Mouse (Mus musculus) ovary, adult 18-20 months (tissue): ENCODE measurements around the gene Adssl1.

Experiments used
- DNase-seq: peaks from one replicate; pipeline ENCODE4 v3.0.0; 2022; ENCODE audit warnings: low spot score, mixed read lengths

Adssl1 gene

GRCm38 (mm10) chr12:112654076-112654475, 34.2 kb downstream of the Adssl1 start:
- no peak for DNase-seq

- DNase-seq = no peak
Measured at GRCm38 (mm10) chr12:112658619-112659018, 38.8 kb downstream of the Adssl1 start.

GRCm38 (mm10) chr12:112659109-112659508, 39.3 kb downstream of the Adssl1 start:
- DNase-seq = no peak

GRCm38 (mm10) chr12:112660576-112661326, 40.9 kb downstream of the Adssl1 start:
- DNase-seq = no peak

DNA sequence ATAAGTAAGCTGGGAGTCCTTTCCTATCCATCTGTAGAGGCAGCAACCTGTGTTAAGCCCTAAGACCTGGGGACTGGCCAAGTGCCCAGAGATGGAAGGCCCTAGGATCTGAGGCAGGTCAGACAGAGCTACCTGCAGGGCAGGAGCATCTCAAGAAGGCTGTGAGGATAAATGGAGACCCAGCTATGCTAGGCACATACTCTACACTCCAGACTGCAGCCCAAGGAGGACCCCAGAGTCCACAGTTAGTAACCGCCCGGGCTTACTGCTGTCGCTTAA, 41.4 kb downstream of the Adssl1 start:
- DNase-seq = no peak

DNA sequence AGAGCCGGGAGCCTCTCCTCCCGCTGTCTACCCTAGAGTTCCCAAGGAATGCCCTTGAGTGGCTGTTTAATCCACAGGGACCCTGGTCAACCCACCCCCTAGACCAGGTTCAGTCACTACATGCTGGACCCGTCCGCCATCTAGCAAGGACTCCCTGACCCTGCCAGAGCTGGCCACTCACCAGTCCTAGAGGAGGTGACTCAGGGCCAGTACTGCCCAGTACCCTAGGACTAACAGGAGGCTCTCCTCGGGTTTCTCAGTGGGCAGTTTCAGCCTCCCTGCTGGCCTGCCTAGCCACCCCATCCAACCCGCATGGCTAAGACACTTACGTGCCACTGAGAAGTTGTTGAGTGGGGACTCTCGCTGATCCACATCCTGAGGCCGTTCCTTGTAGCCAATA, 42.0 kb downstream of the Adssl1 start:
- DNase-seq = no peak

DNA sequence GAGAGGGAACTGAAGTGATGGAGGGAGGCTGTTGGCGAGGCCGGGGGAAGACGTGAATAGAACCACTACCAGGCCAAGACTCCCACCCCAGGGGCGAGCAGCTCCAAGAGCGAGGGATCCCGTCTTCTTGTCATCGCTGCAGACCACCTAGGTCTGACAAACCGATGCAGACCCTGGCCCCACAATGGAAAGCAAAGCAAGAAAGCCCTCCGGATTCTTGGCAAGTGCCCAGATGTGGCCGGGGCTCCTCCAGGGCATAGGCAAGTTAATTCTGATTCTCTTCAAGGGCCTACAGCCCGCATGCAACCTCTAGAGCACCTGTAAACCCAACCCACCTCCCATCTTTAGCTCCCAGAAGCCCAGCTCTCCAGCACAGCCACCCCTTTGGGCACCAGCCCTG, 43.5 kb downstream of the Adssl1 start:
- no peak for DNase-seq

DNA sequence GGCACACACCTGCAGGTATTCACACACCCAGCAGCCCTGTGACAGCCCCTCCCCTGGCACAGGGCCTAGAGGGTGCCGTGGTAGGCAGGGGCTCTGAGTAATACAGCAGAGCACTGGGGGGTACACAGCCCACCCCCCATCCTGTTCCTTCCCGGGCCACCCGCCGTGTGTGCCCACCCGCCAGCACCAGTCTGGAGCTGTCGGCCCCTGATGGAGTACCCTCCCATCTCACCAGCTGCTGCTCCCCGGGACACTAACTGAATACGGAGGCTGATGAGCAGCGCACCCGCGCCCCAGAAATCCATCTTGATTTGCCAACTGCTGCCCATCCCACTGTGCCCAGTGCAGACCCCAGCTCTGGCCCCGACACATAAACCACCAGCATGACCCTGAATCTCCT, 43.9 kb downstream of the Adssl1 start:
- no peak for DNase-seq

GRCm38 (mm10) chr12:112664124-112664523, 44.3 kb downstream of the Adssl1 start:
- DNase-seq = no peak

DNA sequence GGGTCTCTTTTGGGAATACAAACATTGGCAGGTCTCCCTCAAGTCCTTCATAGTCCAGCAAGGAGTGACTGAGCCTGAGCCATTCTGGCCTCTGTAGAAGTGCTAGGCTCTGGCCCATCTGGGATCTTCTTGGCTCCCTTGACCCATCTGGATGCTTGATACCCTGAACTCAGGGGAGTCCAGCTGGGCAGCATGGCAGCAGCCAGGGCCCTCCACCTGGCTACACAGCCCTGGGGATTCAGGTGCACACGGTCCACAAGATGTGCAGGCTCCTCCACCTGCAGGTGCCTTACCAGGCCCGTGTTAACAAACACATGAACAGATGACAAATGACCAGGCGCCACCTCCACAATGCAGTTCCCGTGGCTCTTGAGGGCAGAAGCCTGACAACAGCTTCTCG, 44.8 kb downstream of the Adssl1 start:
- DNase-seq = no peak

- no peak for DNase-seq
Measured at GRCm38 (mm10) chr12:112665445-112665844, 45.6 kb downstream of the Adssl1 start.

DNA sequence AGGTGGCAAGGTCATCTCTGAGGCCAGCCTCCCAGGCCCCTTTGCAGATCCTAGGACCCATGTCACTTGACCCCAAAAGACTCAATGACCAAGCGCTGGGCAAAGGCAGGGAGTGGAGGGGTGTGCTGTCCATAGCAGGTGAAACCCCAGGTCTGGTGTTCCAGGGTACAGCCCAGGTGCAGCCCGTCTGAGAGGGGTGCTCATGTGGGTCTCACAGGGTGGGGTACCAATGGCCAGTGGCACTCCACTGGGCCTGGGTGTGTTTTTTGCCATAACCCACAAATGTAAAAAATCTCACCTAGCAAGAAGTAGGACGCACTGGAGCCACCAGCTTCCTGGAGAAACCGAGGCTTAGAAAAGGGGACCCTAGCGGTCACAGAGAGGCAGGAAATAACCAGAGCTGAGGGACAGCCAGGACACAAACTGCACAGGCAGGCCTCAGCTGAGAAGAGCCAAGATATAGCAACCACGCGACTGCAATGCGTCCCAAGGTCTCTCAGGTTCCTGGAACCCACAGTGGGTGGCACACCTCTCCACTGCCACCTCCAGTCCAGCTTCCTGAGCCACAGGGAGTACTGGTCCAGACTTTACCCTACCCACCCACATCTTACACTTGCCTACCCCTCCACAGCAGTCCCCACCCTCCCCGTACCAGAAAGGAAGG, 46.2 kb downstream of the Adssl1 start:
- DNase-seq = no peak

- DNase-seq = no peak
Measured at GRCm38 (mm10) chr12:112667619-112668297, 47.9 kb downstream of the Adssl1 start.

DNA sequence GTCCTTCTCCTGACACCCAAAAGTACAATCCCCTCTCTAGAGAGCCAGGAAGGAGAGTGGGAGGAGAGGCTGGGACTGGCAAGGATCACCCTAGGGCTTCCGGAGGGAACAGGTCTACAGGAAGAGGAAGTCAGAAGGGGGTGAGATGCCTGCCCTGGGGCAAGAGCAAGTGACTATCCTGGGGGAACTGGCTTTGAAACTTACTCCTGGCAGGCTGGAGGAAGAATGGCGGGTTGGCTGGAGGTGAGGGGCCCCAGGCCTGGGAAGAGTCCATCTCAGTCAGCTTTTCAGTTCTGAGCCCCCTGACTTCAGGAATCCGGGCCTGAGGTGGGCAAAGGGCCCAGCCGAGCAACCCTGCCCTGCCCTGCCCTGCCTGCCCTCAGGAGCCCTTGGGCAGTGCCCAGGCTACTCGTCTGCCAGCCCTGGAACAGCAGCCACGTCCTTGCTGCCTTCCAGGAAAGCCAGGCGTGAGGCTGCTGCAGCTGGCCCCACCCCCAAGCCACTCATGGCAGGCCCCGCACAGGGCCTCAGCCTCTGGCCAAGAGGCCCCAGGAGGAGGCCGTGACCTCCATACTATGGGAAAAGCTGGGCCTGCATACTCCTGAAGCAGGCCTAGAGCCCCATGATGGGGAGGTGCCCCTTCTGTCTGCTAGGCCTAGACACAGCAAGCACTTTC, 51.0 kb downstream of the Adssl1 start:
- peak; percentile 77 for DNase-seq

DNA sequence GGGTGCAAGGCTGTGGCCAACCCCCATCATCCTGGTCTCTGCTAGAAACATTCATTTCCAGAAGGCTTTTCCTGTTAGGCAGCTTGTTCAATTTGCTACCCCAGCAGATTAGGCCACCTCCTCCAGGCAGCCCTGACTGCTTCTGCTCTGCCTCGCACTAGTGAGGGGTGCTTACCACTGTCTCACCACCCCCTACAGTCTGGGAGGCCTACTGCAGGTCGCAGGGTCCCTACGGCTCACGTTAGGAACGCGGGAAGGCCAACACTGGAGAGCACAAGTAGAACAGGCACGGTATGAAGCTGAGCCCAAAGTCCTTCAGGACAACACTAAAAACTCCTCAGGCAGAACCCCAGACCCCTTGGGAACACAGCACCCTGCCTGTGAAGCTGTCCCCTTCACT, 52.0 kb downstream of the Adssl1 start:
- no peak for DNase-seq

DNA sequence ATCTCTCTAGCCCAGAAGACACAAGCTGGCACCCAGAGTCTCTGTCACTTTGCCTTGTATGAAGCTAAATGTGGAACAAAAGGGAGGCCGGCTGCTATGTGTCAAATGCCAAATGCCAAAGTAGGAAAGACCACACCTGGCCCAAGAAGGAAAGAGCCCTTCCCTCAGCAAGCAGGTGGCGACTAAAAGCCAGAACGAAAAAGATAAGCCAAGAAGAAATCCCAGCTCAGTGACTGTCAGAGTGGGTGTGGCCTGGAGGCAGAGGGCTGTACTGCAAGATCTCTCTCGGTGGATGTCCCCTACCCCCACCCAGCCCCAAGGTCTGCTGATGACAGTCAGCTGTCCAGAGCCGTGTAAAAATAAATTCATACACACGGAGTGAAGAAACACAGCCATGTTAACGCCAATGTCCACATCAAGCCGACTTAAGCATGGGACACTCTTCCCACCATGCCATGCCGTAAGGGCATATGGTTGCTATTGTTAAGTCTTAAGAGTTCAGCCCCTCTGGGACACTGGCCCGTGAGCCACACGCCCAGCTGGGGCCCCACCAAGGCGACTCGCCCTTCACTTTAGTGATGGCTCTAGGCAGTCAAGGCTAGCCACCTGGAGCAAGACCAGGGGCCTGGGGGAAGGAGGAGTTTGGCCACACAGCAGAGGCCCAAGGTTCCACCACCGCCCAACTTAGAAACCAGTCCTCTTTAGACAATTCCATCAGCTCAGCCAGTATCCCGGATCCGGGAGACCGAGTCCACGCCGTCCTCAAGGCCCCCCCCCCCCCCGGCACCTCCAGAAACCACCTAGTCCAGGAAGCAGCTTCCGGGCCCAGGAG, 53.1 kb downstream of the Adssl1 start:
- no peak for DNase-seq

DNA sequence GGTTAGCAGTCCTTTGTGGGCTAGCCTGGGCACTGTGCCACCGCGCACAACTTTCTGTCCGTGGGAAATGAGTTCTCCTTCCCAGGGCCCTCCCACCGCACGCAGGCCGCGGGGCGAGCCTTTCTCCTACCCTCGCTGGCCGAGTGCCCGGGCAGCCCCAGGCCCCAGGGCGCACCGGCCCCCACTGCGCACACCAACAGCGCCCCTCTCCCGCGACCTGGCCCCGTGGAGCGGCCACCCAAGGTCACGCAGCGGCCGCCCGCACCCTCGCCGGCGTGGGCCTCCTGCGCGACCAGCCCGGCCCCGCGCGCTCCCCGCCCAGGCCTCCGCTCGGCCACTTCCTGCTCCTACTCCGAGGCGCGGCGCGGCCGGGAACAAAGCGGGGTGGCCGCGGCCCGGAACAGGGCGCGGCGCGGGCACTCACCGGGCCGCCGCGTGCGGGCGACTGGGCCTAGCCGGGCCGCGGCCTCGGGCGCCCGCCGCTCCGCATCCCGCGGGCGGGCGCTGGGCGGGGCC, 53.8 kb downstream of the Adssl1 start:
- no peak for DNase-seq

- DNase-seq = no peak
Measured at GRCm38 (mm10) chr12:112674132-112675011, 54.5 kb downstream of the Adssl1 start, which contains the start of gene Akt1. Akt1 (minus strand) TSS chr12:112674884.

- DNase-seq = peak; percentile 73
Measured at GRCm38 (mm10) chr12:112675245-112676035, 55.6 kb downstream of the Adssl1 start.

GRCm38 (mm10) chr12:112677076-112677475, 57.2 kb downstream of the Adssl1 start:
- DNase-seq = no peak
